In genomic region chr4:9185156-9185875, GRCm38 (mm10) we compare ENCODE assay signal across 8 mouse cellular contexts.
DNase-seq lines count a peak whose midpoint lies in the region; ATAC-seq and TF ChIP-seq lines count a peak whose summit lies in the region.

No protein-coding gene starts in this region.

- H3K9me3 ChIP-seq in kidney, postnatal 0 days (replicated peaks; ENCODE audit: low read length): no peaks in the 10 kb centered on the region
- no peaks in the 10 kb centered on the region for H3K9me3 ChIP-seq in forebrain, embryonic 14.5 days (replicated peaks; ENCODE audit: control insufficient read depth, low read length)
- no peaks in the 10 kb centered on the region for H3K9me3 ChIP-seq in limb, embryonic 11.5 days (ENCODE audit: control insufficient read depth, low read length)

- no peak overlapping the region for H3K9ac ChIP-seq in kidney, postnatal 0 days (ENCODE audit: low read depth, low read length)
- H3K9ac ChIP-seq in forebrain, embryonic 14.5 days (ENCODE audit: low read length): no peak overlapping the region; the same call in 1 of the 2 replicates
- H3K9ac ChIP-seq in limb, embryonic 11.5 days (ENCODE audit: low read length): no peak overlapping the region

- H3K27me3 ChIP-seq in kidney, postnatal 0 days (ENCODE audit: insufficient read depth, low read length): no peaks in the 10 kb centered on the region
- no peaks in the 10 kb centered on the region for H3K27me3 ChIP-seq in forebrain, embryonic 14.5 days (replicated peaks; ENCODE audit: control insufficient read depth, insufficient read depth, low read length)
- H3K27me3 ChIP-seq in limb, embryonic 11.5 days (ENCODE audit: control insufficient read depth, insufficient read depth, low read length): no peaks in the 10 kb centered on the region

- H3K4me1 ChIP-seq in kidney, postnatal 0 days (replicated peaks; ENCODE audit: insufficient read depth, low read length): peaks cover 9% of the 10 kb centered on the region; the same call in 1 of the 2 replicates
- H3K4me1 ChIP-seq in forebrain, embryonic 14.5 days (ENCODE audit: control insufficient read depth, insufficient read depth, low read length): peaks cover 10% of the 10 kb centered on the region
- no peaks in the 10 kb centered on the region; the same call in 1 of the 2 replicates for H3K4me1 ChIP-seq in limb, embryonic 11.5 days (ENCODE audit: control insufficient read depth, insufficient read depth, low read length)

- no peak for TF ChIP-seq CTCF in kidney, postnatal 0 days (IDR thresholded peaks at IDR 0.05; ENCODE audit: low read depth)

- no peak overlapping the region for H3K27ac ChIP-seq in kidney, postnatal 0 days
- peak overlapping the region; percentile 50; the same call in 1 of the 2 replicates for H3K27ac ChIP-seq in forebrain, embryonic 14.5 days (ENCODE audit: low read depth, low read length)
- H3K27ac ChIP-seq in limb, embryonic 11.5 days (replicated peaks; ENCODE audit: low read depth, low read length): no peak overlapping the region

- H3K4me2 ChIP-seq in kidney, postnatal 0 days (ENCODE audit: low read length): peak overlapping the region; percentile 46
- H3K4me2 ChIP-seq in forebrain, embryonic 14.5 days (ENCODE audit: low read length): peak overlapping the region; percentile 38
- peak overlapping the region; percentile 33; the same call in 1 of the 2 replicates for H3K4me2 ChIP-seq in limb, embryonic 11.5 days (ENCODE audit: low read depth, severe bottlenecking)

- DNase-seq in kidney, postnatal 0 days (ENCODE audit: low spot score): no peak
- no peak for DNase-seq in kidney, postnatal 14 days
- peak; percentile 36 for DNase-seq in forebrain, embryonic 14.5 days (ENCODE audit: low spot score)
- DNase-seq in limb, embryonic 11.5 days (ENCODE audit: low spot score): peak; percentile 32
- peak; percentile 58 for DNase-seq in retina, postnatal 1 day
- no peak for DNase-seq in gastrocnemius, postnatal 10 days
- DNase-seq in urinary bladder, adult 2 months (ENCODE audit: low spot score): no peak
- no peak for DNase-seq in spleen, adult 18-20 months

- ATAC-seq in kidney, postnatal 0 days (replicated peaks; ENCODE audit: low FRiP score, low read depth): no peak
- no peak for ATAC-seq in forebrain, embryonic 14.5 days
- no peak for ATAC-seq in limb, embryonic 11.5 days (ENCODE audit: insufficient number of reproducible peaks, low FRiP score, low TSS enrichment, low read depth)

- 33% methylated on average over 14 of the region's 14 CpGs for WGBS in kidney, postnatal 0 days
- 42% methylated on average over 14 of the region's 14 CpGs for WGBS in forebrain, embryonic 14.5 days
- 17% methylated on average over 14 of the region's 14 CpGs for WGBS in limb, embryonic 11.5 days

- no peak overlapping the region for H3K4me3 ChIP-seq in kidney, postnatal 0 days (replicated peaks; ENCODE audit: low read depth, low read length)
- H3K4me3 ChIP-seq in forebrain, embryonic 14.5 days (ENCODE audit: low read depth, low read length): no peak overlapping the region
- no peak overlapping the region for H3K4me3 ChIP-seq in limb, embryonic 11.5 days (ENCODE audit: low read depth, low read length)

- H3K36me3 ChIP-seq in kidney, postnatal 0 days (ENCODE audit: insufficient read depth, low read length): no peaks in the 10 kb centered on the region
- no peaks in the 10 kb centered on the region for H3K36me3 ChIP-seq in forebrain, embryonic 14.5 days (ENCODE audit: control insufficient read depth, insufficient read depth, low read length)
- H3K36me3 ChIP-seq in limb, embryonic 11.5 days (ENCODE audit: control insufficient read depth, insufficient read depth, low read length): no peaks in the 10 kb centered on the region

Comparison
In these comparisons a context has a peak if more than half of its experiments do, and no peak if none do; other contexts are left out.
1. DNase-seq: peak in forebrain, embryonic 14.5 days (single experiment), limb, embryonic 11.5 days (single experiment) and retina, postnatal 1 day (single experiment); none in kidney, postnatal 0 days (single experiment), kidney, postnatal 14 days (single experiment), gastrocnemius, postnatal 10 days (single experiment), urinary bladder, adult 2 months (single experiment) and spleen, adult 18-20 months (0 of 2).
2. Peak in every context shown above with its lines, with median percentiles within 50 percentile points of each other: H3K4me2 ChIP-seq.